In the genomic region with DNA sequence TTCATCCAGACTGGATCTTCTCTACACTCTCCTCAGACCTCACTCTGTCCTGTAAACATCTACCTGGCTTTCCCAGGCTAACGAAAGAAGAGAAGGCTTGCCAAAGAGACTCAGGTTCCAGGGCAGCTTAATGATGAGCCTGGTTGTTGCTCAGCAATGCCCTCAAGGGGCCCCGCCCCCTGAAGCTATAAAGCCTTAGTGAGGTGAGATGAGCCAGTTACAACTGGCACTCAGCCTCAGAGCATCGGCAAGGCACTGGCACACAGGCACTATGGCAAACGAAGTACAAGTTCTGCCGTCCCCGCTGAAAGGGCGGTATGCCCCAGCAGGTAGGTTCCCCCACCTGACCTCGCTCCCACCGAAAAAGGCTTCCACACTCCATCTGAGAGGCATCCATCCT, we compare ENCODE assay signal across 8 mouse cellular contexts. TPM values are rescaled to one million over a fixed set of nuclear protein-coding genes. Genes with fewer than 3 reads are reported as not detected.
A peak's percentile ranks its signal among the peaks of the same experiment; 100 is the strongest.
DNase-seq lines count a peak whose midpoint lies in the region; ATAC-seq and TF ChIP-seq lines count a peak whose summit lies in the region.
"Had no signal": no experiment of that assay in that cellular context is flagged by ENCODE, and none has a peak within 500 bp of the region (broad histone marks: within the 10 kb centered on the region; RNA-seq: fewer than 3 reads in every experiment).

Gene Dapl1, plus strand, starts transcription at position 216 of the 400 bp plus-strand sequence.

- DNase-seq in kidney, adult 18-20 months, result peak; percentile 53
- peak; percentile 78 for DNase-seq in brain, embryonic 14.5 days (ENCODE audit: low read depth)
- peak; percentile 35 for DNase-seq in embryonic facial prominence, embryonic 10.5 days (ENCODE audit: low spot score)
- DNase-seq in midbrain, postnatal 0 days (ENCODE audit: low spot score), result peak; percentile 82
- no peak for DNase-seq in liver, embryonic 11.5 days (ENCODE audit: low spot score)

- H3K4me3 ChIP-seq in kidney, embryonic 16.5 days (ENCODE audit: low read length), result no peak within 1 kb of the TSS
- no peak within 1 kb of the TSS for H3K4me3 ChIP-seq in embryonic facial prominence, embryonic 10.5 days
- no peak within 1 kb of the TSS for H3K4me3 ChIP-seq in midbrain, postnatal 0 days (ENCODE audit: low read depth, low read length)
- H3K4me3 ChIP-seq in liver, embryonic 11.5 days (ENCODE audit: low read depth, low read length), result no peak within 1 kb of the TSS

- H3K4me2 ChIP-seq in kidney, embryonic 16.5 days (replicated peaks; ENCODE audit: low read depth, low read length), result no peak within 1 kb of the TSS
- H3K4me2 ChIP-seq in midbrain, postnatal 0 days (ENCODE audit: low read depth, low read length, poor library complexity, severe bottlenecking), result no peak within 1 kb of the TSS
- H3K4me2 ChIP-seq in liver, embryonic 11.5 days, result no peak within 1 kb of the TSS

- H3K9me3 ChIP-seq in kidney, embryonic 16.5 days (ENCODE audit: low read length), result no peaks in the 10 kb centered on the region
- no peaks in the 10 kb centered on the region for H3K9me3 ChIP-seq in embryonic facial prominence, embryonic 10.5 days
- no peaks in the 10 kb centered on the region for H3K9me3 ChIP-seq in midbrain, postnatal 0 days (ENCODE audit: low read length)
- no peaks in the 10 kb centered on the region for H3K9me3 ChIP-seq in liver, embryonic 11.5 days (ENCODE audit: control insufficient read depth, low read length)

- H3K27me3 ChIP-seq in kidney, embryonic 16.5 days (ENCODE audit: insufficient read depth, low read length), result no peaks in the 10 kb centered on the region
- no peaks in the 10 kb centered on the region for H3K27me3 ChIP-seq in embryonic facial prominence, embryonic 10.5 days (replicated peaks; ENCODE audit: low read depth, poor library complexity, severe bottlenecking)
- H3K27me3 ChIP-seq in midbrain, postnatal 0 days (ENCODE audit: insufficient read depth, low read length), result no peaks in the 10 kb centered on the region
- H3K27me3 ChIP-seq in liver, embryonic 11.5 days (replicated peaks; ENCODE audit: control insufficient read depth, insufficient read depth, low read length), result no peaks in the 10 kb centered on the region

- no peaks in the 10 kb centered on the region for H3K36me3 ChIP-seq in kidney, embryonic 16.5 days (ENCODE audit: insufficient read depth, low read length)
- H3K36me3 ChIP-seq in embryonic facial prominence, embryonic 10.5 days (replicated peaks), result no peaks in the 10 kb centered on the region
- H3K36me3 ChIP-seq in midbrain, postnatal 0 days (ENCODE audit: insufficient read depth, low read length), result no peaks in the 10 kb centered on the region
- H3K36me3 ChIP-seq in liver, embryonic 11.5 days (ENCODE audit: control insufficient read depth, insufficient read depth, low read length), result no peaks in the 10 kb centered on the region

- WGBS in kidney, embryonic 16.5 days, result 50% methylated on average over 9 of the region's 9 CpGs
- WGBS in embryonic facial prominence, embryonic 10.5 days, result 73% methylated on average over 9 of the region's 9 CpGs
- WGBS in midbrain, postnatal 0 days, result 56% methylated on average over 9 of the region's 9 CpGs
- 71% methylated on average over 9 of the region's 9 CpGs for WGBS in liver, embryonic 11.5 days

- no peak within 1 kb of the TSS for H3K27ac ChIP-seq in kidney, embryonic 16.5 days (ENCODE audit: low read length)
- H3K27ac ChIP-seq in embryonic facial prominence, embryonic 10.5 days (replicated peaks), result 0 out of 2 replicates have a peak within 1 kb of the TSS, but pooled peaks have one; percentile 37
- no peak within 1 kb of the TSS for H3K27ac ChIP-seq in midbrain, postnatal 0 days (ENCODE audit: low read depth, low read length)
- no peak within 1 kb of the TSS for H3K27ac ChIP-seq in liver, embryonic 11.5 days (ENCODE audit: low read depth, low read length)

- ATAC-seq in kidney, embryonic 16.5 days (ENCODE audit: low FRiP score, low TSS enrichment), result no peak
- ATAC-seq in midbrain, postnatal 0 days (ENCODE audit: low FRiP score), result no peak
- no peak for ATAC-seq in liver, embryonic 11.5 days (replicated peaks; ENCODE audit: low FRiP score)
- ATAC-seq in frontal cortex, adult (ENCODE audit: low TSS enrichment), result no peak

- H3K9ac ChIP-seq in kidney, embryonic 16.5 days (replicated peaks; ENCODE audit: low read length), result no peak within 1 kb of the TSS
- H3K9ac ChIP-seq in midbrain, postnatal 0 days (replicated peaks; ENCODE audit: low read length, poor library complexity, severe bottlenecking), result no peak within 1 kb of the TSS
- no peak within 1 kb of the TSS for H3K9ac ChIP-seq in liver, embryonic 11.5 days (ENCODE audit: low read depth, low read length)

- TF ChIP-seq CTCF in brain, embryonic 14.5 days (IDR thresholded peaks at IDR 0.05; ENCODE audit: borderline replicate concordance, extremely low read depth, insufficient read depth, insufficient read length), result no peak
- no peak for TF ChIP-seq CTCF in midbrain, postnatal 0 days (IDR thresholded peaks at IDR 0.05)

- no peak for TF ChIP-seq POLR2A in brain, embryonic 14.5 days (IDR thresholded peaks at IDR 0.05; ENCODE audit: borderline replicate concordance, extremely low read depth, insufficient read depth, insufficient read length, poor library complexity, severe bottlenecking)

- H3K4me1 ChIP-seq in kidney, embryonic 16.5 days (ENCODE audit: insufficient read depth, low read length), result peaks cover 14% of the 10 kb centered on the region; the same call in 1 of the 2 replicates
- peaks cover 26% of the 10 kb centered on the region for H3K4me1 ChIP-seq in embryonic facial prominence, embryonic 10.5 days
- no peaks in the 10 kb centered on the region for H3K4me1 ChIP-seq in midbrain, postnatal 0 days (ENCODE audit: insufficient read depth, low read length)
- H3K4me1 ChIP-seq in liver, embryonic 11.5 days (replicated peaks; ENCODE audit: control insufficient read depth, insufficient read depth, low read length), result no peaks in the 10 kb centered on the region

RNA-seq across cellular contexts. Expression of gene Dapl1, which starts in this region (rescaled TPM):
- polyA plus RNA-seq in kidney, embryonic 16.5 days (2015; fragmentation: Nextera tagmentation; extraction: Ambion mirVana), result 4.6 and 5.6 TPM in 2 replicates
- polyA plus RNA-seq in brain, embryonic 14.5 days (2012; rRNA removed), result not detected in 2 replicates
- polyA plus RNA-seq in embryonic facial prominence, embryonic 10.5 days (2016; fragmentation: Nextera tagmentation; extraction: Ambion mirVana), result 8.5 and 11.3 TPM in 2 replicates
- total RNA-seq in midbrain, postnatal 0 days (2014; rRNA removed), result 0.85 TPM in 1 of 2 replicates, not detected in the other
- polyA plus RNA-seq in midbrain, postnatal 0 days (2015; fragmentation: Nextera tagmentation; extraction: Ambion mirVana), result 5.0 and 5.2 TPM in 2 replicates
- polyA plus RNA-seq in liver, embryonic 11.5 days (2014; fragmentation: Nextera tagmentation; extraction: Ambion mirVana), result 0.53 TPM in 1 of 2 replicates, not detected in the other
- total RNA-seq: hematopoietic stem cell, adult 5-6 weeks had no signal

Comparison
In these comparisons a context has a peak if more than half of its experiments do, and no peak if none do; other contexts are left out.
1. Peak in DNase-seq in brain, embryonic 14.5 days; RNA of the gene not detected or under 1 TPM.